In the genomic region with DNA sequence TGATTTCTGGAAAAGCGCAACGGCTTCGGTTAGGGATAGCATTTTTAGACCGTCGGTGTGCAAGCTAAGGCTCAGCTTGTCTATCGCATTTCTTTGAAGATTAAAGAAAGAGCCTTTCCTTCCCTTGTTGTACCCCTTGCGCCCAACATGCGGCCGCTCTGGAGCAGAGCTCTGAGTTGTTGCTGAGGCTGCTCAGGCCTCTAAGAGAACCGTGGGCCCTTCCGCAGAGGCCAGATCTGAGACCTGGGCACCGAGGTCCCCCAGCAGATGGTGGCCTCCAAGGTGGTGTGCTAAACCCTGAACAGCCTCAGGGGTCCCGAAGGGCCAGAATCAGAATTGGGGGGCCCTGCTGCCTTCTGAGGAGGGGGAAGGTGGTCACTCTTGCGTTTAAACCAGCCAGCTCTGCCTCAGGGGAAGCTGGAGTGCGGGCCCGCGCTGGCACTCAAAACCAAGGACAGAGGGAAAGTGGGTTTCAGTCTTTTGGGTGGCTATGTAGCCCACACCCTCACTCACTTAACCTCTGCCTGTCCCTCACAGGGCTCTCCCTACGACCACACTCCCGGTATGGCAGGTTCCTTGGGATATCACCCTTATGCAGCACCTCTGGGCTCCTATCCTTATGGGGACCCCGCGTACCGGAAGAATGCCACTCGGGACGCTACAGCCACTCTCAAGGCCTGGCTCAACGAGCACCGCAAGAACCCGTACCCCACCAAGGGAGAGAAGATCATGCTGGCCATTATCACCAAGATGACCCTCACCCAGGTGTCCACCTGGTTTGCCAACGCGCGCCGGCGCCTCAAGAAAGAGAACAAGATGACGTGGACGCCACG, we compare ENCODE assay signal across 8 mouse cellular contexts. TPM values are rescaled to one million over a fixed set of nuclear protein-coding genes. Genes with fewer than 3 reads are reported as not detected.
DNase-seq lines count a peak whose midpoint lies in the region; ATAC-seq and TF ChIP-seq lines count a peak whose summit lies in the region.

No protein-coding gene starts in this region.

- intact Hi-C loops in left cerebral cortex, postnatal 36 days (cut with DNase I), result loop anchor here (5.0 kb wide), 3 partner anchors 647 to 982 kb away; no protein-coding TSS in a partner anchor

- WGBS in midbrain, embryonic 11.5 days, result under 1% methylated on average over 35 of the region's 35 CpGs

- H3K36me3 ChIP-seq in midbrain, embryonic 11.5 days (ENCODE audit: control insufficient read depth, insufficient read depth, low read length), result peaks cover 4% of the 10 kb centered on the region; the same call in 1 of the 2 replicates

- no peaks in the 10 kb centered on the region for H3K9me3 ChIP-seq in midbrain, embryonic 11.5 days (ENCODE audit: control insufficient read depth, low read length)

- no peak for TF ChIP-seq CTCF in embryonic fibroblast, embryonic 13.5 days (IDR thresholded peaks at IDR 0.05; ENCODE audit: borderline replicate concordance, insufficient read depth, low read length)

- ATAC-seq in midbrain, embryonic 11.5 days (ENCODE audit: low FRiP score), result no peak

- H3K27me3 ChIP-seq in midbrain, embryonic 11.5 days (ENCODE audit: control insufficient read depth, insufficient read depth, low read length), result peaks cover 6% of the 10 kb centered on the region

- DNase-seq in ovary, postnatal 10 days (ENCODE audit: low spot score), result peak; percentile 31
- DNase-seq in ovary, postnatal 14 days (ENCODE audit: low spot score), result no peak
- peak; percentile 25 for DNase-seq in induced T-regulatory cell, adult 2 months (ENCODE audit: low read depth)
- DNase-seq in midbrain, embryonic 11.5 days (ENCODE audit: low spot score, missing footprints), result peak; percentile 98
- DNase-seq in layer of hippocampus, adult 8-10 months (ENCODE audit: low spot score in 2 of 2), result no peak
- DNase-seq in left cerebral cortex, postnatal 36 days (ENCODE audit: low spot score in 2 of 2), result no peak
- no peak for DNase-seq in thymus, postnatal 10 days (ENCODE audit: low spot score in 2 of 2)

- no peak overlapping the region for H3K27ac ChIP-seq in embryonic fibroblast, embryonic 13.5 days (ENCODE audit: insufficient read depth, low read length)
- peak overlapping the region; percentile 100 for H3K27ac ChIP-seq in midbrain, embryonic 11.5 days (ENCODE audit: low read depth, low read length)

- H3K4me2 ChIP-seq in midbrain, embryonic 11.5 days, result peak overlapping the region; percentile 90

- TF ChIP-seq POLR2A in embryonic fibroblast, embryonic 13.5 days (IDR thresholded peaks at IDR 0.05; ENCODE audit: low read depth, low read length), result no peak

- no peaks in the 10 kb centered on the region for H3K4me1 ChIP-seq in embryonic fibroblast, embryonic 13.5 days (ENCODE audit: control insufficient read depth, insufficient read depth, low read length)
- H3K4me1 ChIP-seq in midbrain, embryonic 11.5 days (ENCODE audit: control insufficient read depth, insufficient read depth, low read length), result peaks cover 12% of the 10 kb centered on the region

- H3K9ac ChIP-seq in midbrain, embryonic 11.5 days (ENCODE audit: low read length), result peak overlapping the region; percentile 99

- peak overlapping the region; percentile 62 for H3K4me3 ChIP-seq in embryonic fibroblast, embryonic 13.5 days (ENCODE audit: insufficient read depth, low read length)
- peak overlapping the region; percentile 97 for H3K4me3 ChIP-seq in midbrain, embryonic 11.5 days (ENCODE audit: low read depth, low read length)

RNA-seq across cellular contexts. Expression of a gene that starts 1.8 kb away (rescaled TPM):
- polyA plus RNA-seq in embryonic fibroblast, embryonic 13.5 days (2011; ENCODE audit: insufficient read length, low read depth, missing spikeins), result 4.1 and 5.8 TPM in 2 replicates
- 40.5 and 43.2 TPM in 2 replicates for polyA plus RNA-seq in midbrain, embryonic 11.5 days (2014; fragmentation: Nextera tagmentation; extraction: Ambion mirVana)
- total RNA-seq in layer of hippocampus, adult 8-10 months (2022), result under 1 TPM in 3 of 4 experiments, not detected in 1; 0.18 to 0.49 (median 0.20) TPM
- under 1 TPM in 1 of 2 experiments, not detected in 1; 0.12 TPM for total RNA-seq in left cerebral cortex, postnatal 36 days (2021)

Comparison
In these comparisons a context has a peak if more than half of its experiments do, and no peak if none do; other contexts are left out.
1. DNase-seq: peak in ovary, postnatal 10 days (single experiment), induced T-regulatory cell, adult 2 months (single experiment) and midbrain, embryonic 11.5 days (single experiment); none in ovary, postnatal 14 days (single experiment), layer of hippocampus, adult 8-10 months (0 of 2), left cerebral cortex, postnatal 36 days (0 of 2) and thymus, postnatal 10 days (0 of 2).